Mouse (Mus musculus) heart, postnatal 4 days (tissue): Measurements from ENCODE around the gene Il18. TPM values are rescaled to one million over a fixed set of nuclear protein-coding genes. Genes with fewer than 3 reads are reported as not detected.
"Not testable (repeated sequence)": the region's sequence is repeated elsewhere in the genome, so short reads cannot be mapped to it uniquely, and the experiment has no call there.

Experiments used
- DNase-seq: peaks from one replicate; pipeline ENCODE4 v3.0.0; 2021
- total RNA-seq, 2 experiments: library from RNA; stranded (reverse); gene quantifications; 2 replicates each; pipeline ENCODE4 v1.2.3; 2021

The Il18 gene
- total RNA-seq, 2 experiments from 2014 or later, result 1.3 to 2.0 TPM

DNA sequence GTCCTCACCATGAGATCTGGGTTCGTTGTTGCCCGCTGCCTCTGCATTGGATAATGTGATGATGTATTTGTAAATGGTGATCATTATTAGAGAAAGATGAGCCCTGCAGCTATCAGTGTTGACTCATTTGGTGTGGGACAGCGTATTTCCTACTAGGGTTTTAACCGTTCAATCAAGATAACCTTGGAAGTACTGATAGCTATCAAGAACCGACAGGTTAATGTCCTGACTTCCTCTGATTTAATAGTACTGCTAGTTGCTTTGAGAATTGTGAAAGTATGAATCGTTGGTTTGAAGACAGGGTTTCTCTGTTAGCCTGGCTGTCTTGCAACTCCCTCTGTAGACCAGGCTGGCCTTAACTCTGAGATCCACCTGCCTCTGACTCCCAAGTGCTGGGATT lies 49.7 kb downstream of the Il18 start:
- DNase-seq, result no peak

DNA sequence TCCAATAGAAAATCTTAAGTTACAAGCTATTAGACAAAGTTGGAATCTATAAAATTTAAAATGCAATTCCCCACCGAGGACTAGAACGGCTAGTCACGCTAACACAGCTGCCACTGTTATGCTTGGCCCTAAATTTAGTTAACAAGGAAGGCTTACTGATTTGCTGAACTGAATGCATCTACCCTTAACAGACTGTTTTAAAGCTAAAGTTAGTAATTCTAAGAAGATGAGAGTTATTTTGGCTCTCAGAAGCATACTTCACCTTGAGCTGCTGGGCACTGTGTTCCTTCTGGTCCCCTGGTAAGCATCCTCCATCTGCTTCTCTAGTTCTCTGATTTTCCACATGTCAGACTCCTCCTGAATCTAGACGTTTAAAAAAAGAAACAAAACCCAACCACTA lies 57.5 kb downstream of the Il18 start:
- DNase-seq, result no peak

DNA sequence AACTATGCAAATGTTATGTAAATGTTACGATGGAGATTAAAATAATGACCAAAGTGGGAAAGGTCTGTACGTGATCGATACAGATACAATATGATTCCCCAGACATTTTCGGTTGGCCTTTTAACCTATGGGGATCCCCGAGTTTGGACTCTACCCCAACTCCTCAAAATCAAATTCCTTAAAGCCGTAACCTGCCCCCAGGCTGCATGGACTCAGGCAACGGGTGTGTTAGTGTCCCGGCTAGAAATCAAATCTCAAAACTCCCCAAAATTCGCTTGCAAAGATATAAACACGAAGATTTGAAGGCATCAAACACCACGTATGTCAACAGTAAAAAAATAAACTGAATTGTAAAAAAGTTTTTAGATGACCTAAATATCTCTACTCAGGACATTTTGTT lies 61.5 kb downstream of the Il18 start:
- no peak for DNase-seq

DNA sequence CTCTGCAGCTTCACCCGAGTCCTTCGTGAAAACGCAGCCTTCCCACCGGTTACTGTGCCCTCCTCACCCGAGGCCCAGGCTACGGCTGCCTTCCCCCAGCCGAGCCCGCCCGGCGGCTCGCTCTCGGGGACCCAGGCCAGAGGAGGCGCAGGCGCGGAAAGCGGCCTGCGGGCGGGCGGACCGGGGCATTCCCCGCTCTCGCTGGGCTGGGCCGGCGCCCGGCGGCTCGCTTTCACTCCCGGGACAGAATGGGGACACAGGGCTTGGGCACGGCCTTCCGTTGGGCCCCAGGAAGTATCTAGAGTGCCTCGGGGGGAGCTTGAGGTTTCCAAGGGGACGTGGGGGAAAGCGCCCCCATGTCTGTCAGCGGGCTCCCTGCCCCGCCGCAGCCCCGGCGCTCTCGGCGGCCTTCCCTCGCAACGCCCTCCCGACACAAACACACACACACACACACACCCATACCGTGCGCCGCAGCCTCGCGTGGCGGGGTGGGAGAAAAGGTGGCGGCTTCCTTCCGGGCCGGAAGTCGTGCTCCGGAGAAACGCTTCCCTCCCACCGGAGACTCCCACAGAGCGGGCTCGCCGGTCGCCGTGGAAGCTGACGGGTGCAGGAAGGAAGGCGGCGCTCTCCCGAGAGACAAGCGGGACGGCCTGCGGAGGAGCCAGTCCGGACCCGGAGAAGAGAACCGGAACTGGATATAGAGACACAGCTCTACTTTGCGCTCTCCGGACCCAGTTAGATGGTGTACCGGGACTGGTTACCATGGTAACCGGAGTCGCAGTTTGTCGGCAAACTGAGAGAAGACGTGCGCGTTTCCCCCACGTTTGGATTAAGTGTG lies 62.4 kb downstream of the Il18 start, which contains the start of the genes Pih1d2 and Nkapd1:
Gene Pih1d2, plus strand, starts transcription at position 556 of the 838 bp plus-strand sequence.
Gene Nkapd1, minus strand, starts transcription at position 699 of the 838 bp plus-strand sequence.
- peak; percentile 92 for DNase-seq

DNA sequence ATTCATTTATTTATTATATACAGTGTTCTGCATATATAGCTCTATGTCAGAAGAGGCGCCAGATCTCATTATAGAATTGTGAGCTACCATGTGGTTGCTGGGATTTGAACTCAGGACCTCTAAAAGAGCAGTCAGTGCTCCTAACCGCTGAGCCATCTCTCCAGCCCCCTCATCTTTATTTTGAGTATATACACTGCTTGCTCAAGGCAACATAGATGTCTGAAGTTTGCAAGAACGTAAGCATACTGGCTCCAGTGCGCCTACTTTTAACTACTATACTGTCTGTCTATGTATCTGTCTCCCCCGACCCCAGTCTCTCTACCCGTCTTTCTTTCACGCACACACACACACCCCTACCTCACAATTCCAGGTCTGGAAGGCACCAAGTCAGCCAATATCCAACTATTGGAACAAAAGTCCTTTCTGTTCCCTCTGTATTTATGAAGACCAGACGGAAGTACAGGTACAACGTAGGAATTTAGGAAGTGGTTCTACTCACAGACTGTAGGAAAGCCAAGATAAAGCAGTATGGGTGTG lies 63.2 kb downstream of the Il18 start:
- DNase-seq, result no peak

DNA sequence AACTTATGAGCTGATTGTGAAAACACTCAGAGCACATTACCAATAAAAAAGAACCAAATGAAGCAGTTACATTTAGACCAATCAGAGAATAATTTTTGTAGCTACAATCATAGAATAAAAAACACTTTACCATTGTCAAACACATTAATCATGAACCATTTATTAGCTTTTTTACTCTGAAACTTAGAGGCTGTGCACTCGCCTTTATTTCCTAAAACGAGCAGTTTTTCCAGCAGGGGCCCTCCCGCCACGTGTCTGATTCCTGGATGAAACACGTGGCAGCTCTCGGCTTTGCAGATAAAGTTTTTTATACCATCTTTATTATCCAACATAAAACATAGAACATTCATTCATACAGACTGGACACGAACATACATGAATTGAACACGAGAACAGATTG lies 76.3 kb downstream of the Il18 start:
- not testable (repeated sequence) for DNase-seq

Other genes with a start within 250 kb of the Il18 start
- gene Rpl10-ps3, start 209.9 kb upstream of the Il18 start, total RNA-seq, result 100 to 1,000 TPM; 702 to 730 TPM
- 1 to 10 TPM in 1 of 2 experiments, under 1 TPM in 1; 0.88 to 1.3 TPM for gene Plet1, start 60.3 kb upstream of the Il18 start, total RNA-seq
- gene Pts, start 26.1 kb upstream of the Il18 start, total RNA-seq, result 10 to 100 TPM; 27.7 to 36.5 TPM
- under 1 TPM; 0.12 to 0.20 TPM for gene Bco2, start 354 bp downstream of the Il18 start, total RNA-seq
- not detected for gene Tex12, start 6.5 kb downstream of the Il18 start, total RNA-seq
- gene Sdhd, start 49.0 kb downstream of the Il18 start, total RNA-seq, result 100 to 1,000 TPM; 664 to 695 TPM
- 100 to 1,000 TPM; 196 to 216 TPM for gene Timm8b, start 49.1 kb downstream of the Il18 start, total RNA-seq
- under 1 TPM; 0.59 to 0.69 TPM for gene Pih1d2, start 62.5 kb downstream of the Il18 start, total RNA-seq
- 10 to 100 TPM; 19.0 to 20.3 TPM for gene Nkapd1, start 62.6 kb downstream of the Il18 start, total RNA-seq
- 100 to 1,000 TPM; 278 to 283 TPM for gene Dlat, start 105.0 kb downstream of the Il18 start, total RNA-seq
- 10 to 100 TPM in 1 of 2 experiments, 1 to 10 TPM in 1; 9.9 to 10.1 TPM for gene Dixdc1, start 184.7 kb downstream of the Il18 start, total RNA-seq
- gene 2310030G06Rik, start 191.7 kb downstream of the Il18 start, total RNA-seq, result 1 to 10 TPM; 5.2 to 6.3 TPM
- 1,000 to 10,000 TPM; 1,184 to 1,197 TPM for gene Cryab, start 196.5 kb downstream of the Il18 start, total RNA-seq
- gene Hspb2, start 197.5 kb downstream of the Il18 start, total RNA-seq, result 100 to 1,000 TPM; 130 to 150 TPM
- 1 to 10 TPM; 6.0 to 7.1 TPM for gene Fdxacb1, start 213.4 kb downstream of the Il18 start, total RNA-seq
- 10 to 100 TPM; 14.2 to 14.8 TPM for gene Alg9, start 220.2 kb downstream of the Il18 start, total RNA-seq
- gene 1110032A03Rik, start 220.7 kb downstream of the Il18 start, total RNA-seq, result 10 to 100 TPM; 10.3 to 11.2 TPM